Mouse (Mus musculus) cerebellum, adult 2 months (tissue): Measurements from ENCODE around the gene Adamts2.

Source experiments
- CTCF ChIP-seq: fragments of 200-500 bp; IDR thresholded peaks from 2 replicates; pipeline ENCODE4 v1.5.1; 2011; ENCODE audit warnings: low read depth, mild to moderate bottlenecking, control low read depth, low read length, moderate library complexity, borderline replicate concordance; ENCODE audit not compliant: insufficient read depth
- POLR2A ChIP-seq: fragments of 200-500 bp; IDR thresholded peaks from 2 replicates; pipeline ENCODE4 v1.6.1; 2011; ENCODE audit warnings: low read length, control low read depth, borderline replicate concordance; ENCODE audit not compliant: insufficient read depth

GRCm38 (mm10) chr11:50648143-50648807, 46.4 kb downstream of the Adamts2 start:
- TF ChIP-seq CTCF (no peak), POLR2A (no peak)
